Mouse (Mus musculus) CH12.LX (cell line): ENCODE results near the gene Ccpg1.

Source experiments
- CTCF ChIP-seq, 2 experiments: IDR thresholded peaks in 1 of 2; conservative IDR thresholded peaks in 1 of 2; 2 replicates each; pipeline ENCODE4 v1.5.1; 2011 to 2012; ENCODE audit warnings: low read depth in 2 of 2, low read length in 2 of 2, improper control_type of control experiment in 1 of 2, inconsistent platforms in 1 of 2, mild to moderate bottlenecking in 1 of 2, moderate library complexity in 1 of 2
- E2F4 ChIP-seq: IDR thresholded peaks from 2 replicates; pipeline ENCODE4 v1.6.1; 2011; ENCODE audit warnings: low read depth, low read length, improper control_type of control experiment; ENCODE audit not compliant: insufficient replicate concordance
- MAX ChIP-seq: IDR thresholded peaks from 2 replicates; pipeline ENCODE4 v1.6.1; 2011; ENCODE audit warnings: low read length, improper control_type of control experiment
- MAZ ChIP-seq: IDR thresholded peaks from 2 replicates; pipeline ENCODE4 v1.6.1; 2012; ENCODE audit warnings: low read depth, mild to moderate bottlenecking, inconsistent platforms, low read length, improper control_type of control experiment, moderate library complexity
- POLR2A ChIP-seq: IDR thresholded peaks from 2 replicates; pipeline ENCODE4 v1.6.1; 2011; ENCODE audit warnings: low read depth, mild to moderate bottlenecking, improper control_type of control experiment, low read length

DNA sequence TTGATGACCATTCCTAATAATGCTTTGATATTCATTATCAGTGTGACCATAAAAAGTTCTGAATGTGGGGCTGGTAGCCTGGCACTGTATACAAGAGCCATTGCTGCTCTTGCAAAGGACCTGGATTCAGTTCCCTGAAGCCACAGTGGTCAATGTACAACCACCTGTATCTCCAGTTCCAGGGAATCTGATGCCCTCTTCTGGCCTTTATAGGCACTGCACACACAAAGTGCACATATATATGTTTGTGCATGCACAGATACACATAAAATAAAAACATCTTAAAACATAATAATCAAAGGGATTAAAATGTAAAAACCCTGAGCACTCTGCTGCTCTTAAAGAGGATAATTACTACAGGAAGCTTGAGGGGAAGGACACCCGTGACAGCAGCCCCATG, 38.2 kb upstream of the Ccpg1 start:
- 0 out of 4 replicates have a peak, but pooled peaks of 1 of the 2 experiments have one; percentile 3 for TF ChIP-seq CTCF (conservative IDR thresholded peaks at IDR 0.05 in 1 of 2, IDR thresholded peaks at IDR 0.05 in 1 of 2; ENCODE audit: low read depth in 2 of 2, low read length in 2 of 2)
- no peak for TF ChIP-seq E2F4
- TF ChIP-seq POLR2A: no peak
- no peak for TF ChIP-seq MAX
- no peak for TF ChIP-seq MAZ
